Mouse (Mus musculus) layer of hippocampus, adult 9-10 months (tissue): Measurements from ENCODE around the gene Gm20388.
"Not testable (repeated sequence)": the region's sequence is repeated elsewhere in the genome, so short reads cannot be mapped to it uniquely, and the experiment has no call there.

ENCODE experiments used
- DNase-seq: peaks from one replicate; pipeline ENCODE4 v3.0.0; 2022; ENCODE audit warnings: low spot score

Gm20388 gene

DNA sequence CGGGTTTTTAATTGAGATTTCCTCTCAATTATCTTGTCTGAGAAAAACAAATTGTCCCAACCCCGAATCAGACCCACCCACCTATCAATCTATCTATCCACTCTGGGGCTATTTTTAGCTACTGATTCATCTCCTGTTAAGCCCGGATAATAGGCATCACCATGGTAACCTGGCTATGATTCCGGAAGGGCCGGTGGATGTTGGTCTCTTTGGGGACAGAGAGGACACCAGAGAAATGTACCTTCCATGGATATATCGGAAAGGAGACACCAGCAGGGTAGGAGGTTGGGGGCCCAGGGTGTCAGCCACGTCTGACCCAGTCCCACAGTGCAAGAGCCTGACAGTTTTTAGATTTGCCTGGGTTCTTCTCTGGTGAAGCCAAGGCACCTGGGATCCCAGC, 3224.8 kb downstream of the Gm20388 start:
- no peak for DNase-seq

DNA sequence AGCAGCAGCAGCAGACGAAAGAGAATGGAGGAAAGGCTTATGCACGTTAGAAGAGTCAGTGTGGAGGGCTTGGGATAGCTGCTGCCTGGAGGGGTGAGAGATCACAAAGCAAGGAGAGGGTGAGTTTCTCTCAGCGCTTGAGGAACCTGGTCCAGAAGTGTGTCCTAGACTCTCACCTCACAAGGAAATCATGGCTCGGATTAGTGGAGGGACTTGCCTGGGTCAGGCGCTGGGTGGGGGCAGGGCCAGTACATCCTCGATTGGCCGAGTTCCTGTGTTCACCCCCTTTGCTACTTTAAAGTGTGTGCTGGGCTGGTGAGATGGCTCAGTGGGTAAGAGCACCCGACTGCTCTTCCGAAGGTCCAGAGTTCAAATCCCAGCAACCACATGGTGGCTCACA, 3225.2 kb downstream of the Gm20388 start:
- DNase-seq: no peak

DNA sequence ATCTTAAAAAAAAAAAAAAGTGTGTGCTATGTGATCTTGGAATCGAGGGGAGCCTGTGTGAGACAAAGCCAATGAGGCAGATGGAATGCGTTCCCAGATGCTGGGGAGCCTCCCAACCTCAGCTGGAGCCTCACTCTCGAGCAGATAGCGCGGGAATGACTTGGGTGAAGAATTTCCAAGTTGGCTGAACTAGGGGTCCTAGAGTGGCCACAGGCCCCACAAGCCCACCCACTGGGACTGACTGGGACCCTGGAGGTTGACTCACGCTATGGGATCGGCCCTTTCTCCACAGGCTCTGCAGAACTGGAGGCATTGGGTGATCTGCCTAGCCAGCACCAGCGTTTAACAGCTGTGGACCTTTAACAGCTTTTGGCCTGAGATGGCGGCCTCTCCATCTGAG, 3225.6 kb downstream of the Gm20388 start:
- DNase-seq: no peak

DNA sequence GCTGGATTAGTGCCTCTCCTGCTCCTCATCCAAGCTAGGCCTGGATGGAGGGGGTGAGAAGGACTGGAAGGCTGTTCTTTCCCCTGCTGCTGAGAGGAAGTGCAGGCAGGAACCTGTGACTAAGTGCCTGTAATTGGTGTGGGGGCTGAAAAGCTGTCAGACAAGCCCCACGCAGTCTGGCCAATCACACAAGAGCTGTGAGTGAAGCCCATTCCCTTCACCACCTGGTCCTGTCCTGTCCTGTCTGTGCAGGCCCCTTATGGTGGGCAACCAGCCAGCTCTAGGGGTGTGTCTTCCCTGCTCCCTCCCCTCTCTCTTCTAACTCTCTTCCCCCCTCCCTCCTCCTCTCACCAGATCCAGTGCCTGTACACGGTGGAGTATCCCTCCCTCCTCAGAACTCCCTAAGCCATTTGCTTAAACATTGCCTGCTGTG, 3227.0 kb downstream of the Gm20388 start:
- no peak for DNase-seq

DNA sequence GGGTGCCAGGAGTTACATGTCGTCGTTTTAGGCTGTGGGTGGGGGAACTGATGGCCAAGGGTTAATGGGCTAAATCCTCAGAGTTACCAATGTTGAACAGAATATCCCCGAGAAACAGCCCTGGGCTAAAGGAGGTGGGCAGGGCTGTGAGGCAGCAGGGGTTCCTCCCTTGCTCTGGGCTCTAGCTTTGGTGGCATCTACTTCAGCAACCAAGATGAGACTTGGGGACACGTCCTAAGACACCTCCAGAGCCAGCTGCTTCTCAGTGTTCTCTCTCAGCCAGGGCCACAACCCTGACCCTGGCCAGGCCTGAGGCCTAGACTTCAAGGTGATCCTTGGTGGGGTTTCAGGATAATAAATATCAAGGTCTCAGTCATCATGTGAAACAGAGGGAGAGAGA, 3228.1 kb downstream of the Gm20388 start:
- DNase-seq: no peak

DNA sequence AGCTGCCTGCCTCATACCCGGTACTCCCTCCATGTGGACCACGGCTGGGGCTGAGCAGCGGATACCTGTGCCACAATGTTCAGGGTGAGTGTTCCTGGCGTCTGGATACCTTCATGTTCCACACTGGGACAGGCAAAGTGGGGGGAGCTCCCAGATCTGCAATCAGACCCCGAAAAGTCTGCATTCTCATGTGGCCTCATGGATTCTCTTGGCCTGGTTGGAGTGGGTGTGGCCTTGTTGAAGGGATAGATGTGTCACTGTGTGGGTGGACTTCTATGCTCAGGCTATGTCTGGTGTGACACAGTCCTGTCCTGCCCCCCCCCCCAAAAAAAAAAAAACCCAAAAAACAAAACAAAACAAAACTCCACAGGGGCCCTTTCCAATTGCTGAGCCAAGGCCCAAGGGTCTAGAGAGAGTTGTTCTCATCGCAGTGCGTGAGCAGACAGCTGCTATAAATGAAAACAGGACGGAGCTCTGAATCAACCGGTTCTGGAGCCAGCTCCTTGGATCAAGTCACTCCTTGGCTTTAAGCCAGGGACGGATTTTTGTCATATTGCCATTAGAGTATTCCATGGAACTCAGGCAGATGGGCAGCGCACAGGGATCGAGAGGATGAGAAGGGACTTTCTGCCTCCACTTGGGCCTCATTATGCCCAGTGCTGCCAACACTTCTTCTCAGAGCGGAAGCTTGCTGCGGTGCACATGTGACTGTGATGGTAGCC, 3231.3 kb downstream of the Gm20388 start:
- peak; percentile 56 for DNase-seq

DNA sequence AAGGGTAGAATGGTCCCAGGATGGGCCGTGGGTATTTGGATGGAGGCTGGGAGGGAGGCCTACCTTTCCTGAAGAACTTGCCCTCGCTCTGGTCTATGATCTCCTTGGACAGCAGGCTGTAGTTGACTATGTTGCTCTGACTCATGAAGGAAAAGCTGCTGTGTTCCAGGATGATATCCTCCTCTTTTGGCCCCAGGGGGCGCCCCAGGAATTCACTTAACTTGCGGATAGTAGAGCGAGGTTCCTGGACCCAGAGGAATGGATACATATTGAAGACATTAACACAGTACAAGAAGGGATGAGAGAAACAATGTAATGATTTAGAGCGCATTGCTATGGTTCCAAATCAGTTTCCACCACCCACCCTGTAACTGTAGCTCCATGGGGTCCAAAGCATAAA, 3234.6 kb downstream of the Gm20388 start:
- no peak for DNase-seq

DNA sequence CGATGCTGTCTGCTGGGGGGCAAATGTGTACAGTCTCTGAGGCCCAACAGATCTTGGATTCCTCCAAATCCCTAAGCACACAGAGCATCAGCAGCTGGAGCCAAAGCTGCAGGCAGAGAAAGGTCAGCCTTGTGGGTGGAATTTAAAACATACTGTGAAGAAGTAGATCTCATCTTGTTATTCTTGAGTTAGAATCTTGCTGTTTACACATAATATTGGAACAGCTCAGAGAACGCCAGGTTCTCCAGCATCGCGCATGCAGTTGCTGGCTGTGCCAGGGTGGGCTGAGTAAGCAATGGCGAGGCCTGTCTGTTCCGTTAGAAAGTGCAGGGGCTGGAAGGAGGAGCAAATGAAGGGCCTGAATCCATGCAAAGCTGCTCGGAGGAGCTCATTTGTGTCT, 3235.7 kb downstream of the Gm20388 start:
- DNase-seq: no peak

DNA sequence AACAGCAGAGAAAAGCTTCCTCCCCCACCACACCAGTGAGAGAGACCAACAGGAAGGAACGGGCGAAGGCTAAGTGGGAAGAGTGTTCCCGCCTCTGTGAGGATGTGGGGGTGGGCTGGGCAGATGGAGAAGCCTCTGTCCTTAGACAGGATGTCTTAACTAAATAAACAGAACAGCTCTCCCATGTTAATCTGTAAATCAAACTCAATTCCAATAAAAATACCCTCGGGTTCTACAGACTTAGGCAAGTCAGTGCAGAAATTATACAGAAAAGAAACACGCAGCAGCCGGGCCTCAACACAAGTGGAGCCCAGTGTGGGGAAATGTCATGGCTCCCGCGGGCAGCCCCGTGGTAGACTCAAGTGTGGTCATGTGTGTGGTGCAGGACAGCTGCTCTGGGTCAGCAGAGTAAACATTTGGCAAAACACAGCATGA, 3240.1 kb downstream of the Gm20388 start:
- no peak for DNase-seq

DNA sequence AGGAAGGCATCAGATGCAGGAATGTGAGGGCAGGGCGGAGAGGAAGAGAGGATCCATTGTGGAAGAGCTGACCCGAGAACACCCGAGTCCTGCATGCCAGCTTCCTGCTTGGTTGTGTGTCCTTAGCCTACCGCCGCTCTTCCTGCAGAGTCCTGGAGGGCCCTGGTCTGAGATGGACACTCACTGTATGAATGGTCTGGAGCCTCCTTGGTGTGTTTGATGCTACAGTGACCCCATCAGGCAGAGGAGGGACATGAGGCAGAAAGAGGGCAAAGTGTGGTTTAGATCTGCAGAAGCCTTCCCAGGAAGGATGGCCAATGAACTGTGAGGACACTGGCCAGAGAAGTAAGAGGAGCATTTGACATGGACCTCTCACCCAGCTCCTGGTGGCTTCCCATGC, 3244.5 kb downstream of the Gm20388 start:
- no peak for DNase-seq

DNA sequence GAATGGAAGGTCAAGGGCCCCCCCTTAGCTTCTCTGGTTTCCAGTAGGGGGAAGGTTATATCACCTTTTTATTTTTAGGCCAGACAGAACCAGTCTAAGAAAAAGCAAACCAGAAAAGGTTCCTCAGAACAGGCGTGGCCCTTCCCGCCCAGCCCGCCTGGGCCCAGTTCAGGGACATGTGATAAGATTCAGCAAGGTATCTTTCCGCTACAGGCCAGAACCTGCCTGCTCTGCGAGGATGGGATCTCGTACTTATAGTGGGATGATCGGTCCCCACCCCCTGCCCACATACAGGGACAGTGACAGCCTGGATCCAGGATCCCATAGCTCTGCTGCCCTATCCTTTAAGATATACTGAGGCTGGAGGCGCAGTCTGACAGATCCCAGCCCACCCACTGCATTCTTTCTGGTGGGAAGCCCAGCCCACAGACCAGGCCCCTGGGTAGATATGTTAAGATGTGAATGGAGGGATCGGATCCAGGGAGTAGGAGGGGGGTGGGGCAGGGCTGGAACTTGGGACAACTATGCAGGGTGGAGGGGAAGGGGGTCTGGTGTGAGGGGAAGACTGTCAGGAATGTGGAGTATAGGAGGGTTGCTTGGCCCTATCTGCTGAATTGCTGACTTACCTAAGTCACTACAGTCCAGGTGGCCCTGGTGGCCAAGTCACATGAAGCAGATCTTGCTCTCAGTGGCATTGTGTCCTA, 3245.6 kb downstream of the Gm20388 start:
- DNase-seq: no peak

DNA sequence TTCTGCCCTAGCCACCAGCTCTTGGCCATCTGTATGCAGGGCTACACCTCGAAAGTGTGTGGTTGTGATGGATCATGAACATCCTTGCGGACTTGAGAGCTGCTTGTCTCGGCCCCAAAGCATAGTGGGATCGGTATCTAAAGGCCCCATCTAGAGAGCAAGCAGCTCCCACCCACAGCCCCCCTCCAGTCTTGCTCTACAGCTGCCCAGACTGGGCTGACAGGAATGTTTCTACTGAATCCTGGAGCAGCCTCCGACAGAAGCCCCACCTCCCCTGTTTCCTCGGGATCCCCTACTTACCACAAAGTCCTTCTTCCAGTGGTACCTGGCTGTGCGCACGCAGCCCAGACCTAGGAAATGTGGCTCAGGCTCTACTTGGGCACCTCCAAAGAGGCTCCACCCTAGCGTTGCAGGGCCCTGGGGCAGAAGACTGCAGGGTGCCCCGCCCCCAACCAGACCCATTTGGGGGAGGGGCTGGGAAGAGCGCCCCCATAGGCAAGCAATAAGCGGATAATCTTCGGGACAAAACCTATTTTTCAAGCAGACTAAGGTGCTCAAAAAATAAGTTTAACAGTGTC, 3247.3 kb downstream of the Gm20388 start, which contains the start of gene Sult5a1:
TSS of gene Sult5a1 (minus strand) at position 428 of the 578 bp plus-strand sequence.
- DNase-seq: no peak

DNA sequence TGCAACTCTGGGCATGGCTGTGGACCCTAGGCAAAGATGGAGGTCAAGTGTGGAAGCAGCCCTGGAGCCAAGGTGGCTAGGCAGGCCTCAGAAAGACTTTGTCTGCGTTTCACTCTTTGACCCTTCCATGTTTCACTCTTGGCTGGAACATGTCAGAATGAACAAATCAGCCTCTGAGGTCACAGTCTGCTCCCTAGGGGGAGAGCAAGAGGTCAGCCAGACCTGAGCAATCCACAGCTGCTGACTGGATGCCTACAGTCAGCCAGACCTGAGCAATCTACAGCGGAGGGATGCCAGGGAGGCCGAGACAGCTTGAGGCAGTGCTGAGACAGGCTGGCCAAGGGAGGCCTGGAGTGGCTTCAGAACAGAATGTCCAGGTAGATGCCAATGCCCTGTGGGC, 3270.8 kb downstream of the Gm20388 start:
- no peak for DNase-seq

DNA sequence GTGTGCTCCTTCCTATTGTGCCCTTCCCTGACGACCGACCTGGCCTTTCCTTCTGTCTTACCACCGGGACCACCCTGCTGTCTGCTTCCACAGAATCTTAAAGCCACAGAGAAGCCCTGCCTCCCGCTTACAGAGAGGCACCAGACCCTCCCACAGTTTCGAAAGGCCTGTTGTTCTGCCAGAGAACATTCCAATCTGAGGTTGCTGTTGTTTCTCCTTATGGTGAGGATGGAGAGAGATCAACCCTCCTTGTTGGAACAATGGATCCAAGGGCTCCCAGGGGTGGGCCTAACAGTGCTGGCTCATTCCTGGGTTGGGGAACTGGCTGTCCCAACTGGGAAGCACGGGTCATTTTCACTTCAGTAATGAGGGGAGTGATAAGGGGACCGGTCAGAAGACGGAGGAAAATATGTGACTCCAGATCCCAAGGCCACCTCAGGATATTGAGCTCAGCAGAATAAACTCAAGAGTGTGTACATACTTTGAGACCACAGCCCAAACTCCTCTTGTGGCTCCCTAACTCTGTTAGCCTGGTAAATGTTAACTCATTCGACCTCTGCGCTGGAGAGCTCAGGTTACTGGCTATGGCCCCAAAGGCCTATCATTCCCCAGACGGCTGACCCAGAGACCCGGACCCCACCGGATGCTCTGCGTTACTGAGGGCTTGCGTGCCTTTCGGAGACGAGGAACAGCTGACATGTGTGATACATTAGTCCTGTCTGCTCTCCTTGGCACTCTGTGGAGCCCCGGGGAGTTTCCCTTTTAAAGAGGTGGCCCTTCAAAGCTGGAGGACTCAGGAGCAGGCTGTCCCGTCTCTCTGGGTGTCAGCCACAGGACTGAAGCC, 3275.1 kb downstream of the Gm20388 start, which contains the start of gene Dpep1:
TSS of gene Dpep1 (plus strand) at position 677 of the 844 bp plus-strand sequence.
- DNase-seq: no peak

DNA sequence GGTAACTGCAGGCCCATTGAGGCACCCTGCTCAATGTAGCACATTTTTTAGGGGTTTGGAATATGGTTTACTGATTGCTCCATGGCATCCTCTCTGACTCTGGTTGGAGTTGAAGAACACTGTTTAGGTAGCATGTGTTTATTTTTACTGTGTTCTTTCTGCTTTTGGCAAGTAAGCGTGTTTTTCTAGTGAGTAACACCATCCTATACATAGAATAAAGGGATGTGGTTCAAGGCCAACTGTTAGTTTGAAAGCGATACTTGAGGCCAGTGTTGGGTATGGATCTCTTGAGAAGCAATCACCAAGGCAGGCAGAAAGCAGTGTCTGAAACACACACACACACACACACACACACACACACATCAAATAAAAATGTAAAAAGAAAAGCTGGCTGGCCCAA, 3277.4 kb downstream of the Gm20388 start:
- no peak for DNase-seq

DNA sequence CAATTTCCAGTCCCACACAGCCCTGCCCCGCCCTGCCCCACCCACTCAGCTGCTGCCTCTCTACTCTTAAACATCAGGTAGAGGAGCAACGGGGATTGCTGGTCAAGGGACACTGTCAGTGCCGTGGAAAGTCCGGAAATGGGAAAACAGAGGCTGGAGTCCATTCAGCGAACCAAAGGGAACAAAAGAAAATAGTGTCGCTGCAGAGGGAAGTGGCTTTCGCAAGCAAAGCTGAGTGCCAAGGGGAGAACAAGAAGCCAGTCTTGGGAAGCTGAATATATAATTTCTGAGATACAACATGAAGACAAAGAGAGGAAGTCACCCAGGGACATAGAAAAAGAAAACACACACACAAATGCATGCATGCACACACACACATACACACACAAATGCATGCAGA, 3278.2 kb downstream of the Gm20388 start:
- DNase-seq: no peak

DNA sequence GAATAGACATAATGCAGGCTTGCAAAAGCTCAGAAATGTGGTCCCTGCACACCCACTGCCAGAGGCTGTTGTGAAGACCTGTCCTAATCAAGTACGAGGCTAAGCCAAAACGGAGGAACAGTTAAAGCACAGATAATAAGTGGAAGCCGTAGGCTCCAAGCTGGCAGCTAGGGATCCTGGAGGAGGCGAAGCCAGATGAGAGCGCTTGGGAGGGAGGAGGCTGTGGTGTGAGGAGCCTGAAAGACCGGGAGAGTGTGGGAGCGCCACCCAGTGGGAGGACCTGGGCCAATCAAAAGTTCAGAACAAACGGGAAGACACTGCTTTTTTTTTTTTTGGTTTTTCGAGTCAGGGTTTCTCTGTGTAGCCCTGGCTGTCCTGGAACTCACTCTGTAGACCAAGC, 3280.0 kb downstream of the Gm20388 start:
- DNase-seq: peak; percentile 63

DNA sequence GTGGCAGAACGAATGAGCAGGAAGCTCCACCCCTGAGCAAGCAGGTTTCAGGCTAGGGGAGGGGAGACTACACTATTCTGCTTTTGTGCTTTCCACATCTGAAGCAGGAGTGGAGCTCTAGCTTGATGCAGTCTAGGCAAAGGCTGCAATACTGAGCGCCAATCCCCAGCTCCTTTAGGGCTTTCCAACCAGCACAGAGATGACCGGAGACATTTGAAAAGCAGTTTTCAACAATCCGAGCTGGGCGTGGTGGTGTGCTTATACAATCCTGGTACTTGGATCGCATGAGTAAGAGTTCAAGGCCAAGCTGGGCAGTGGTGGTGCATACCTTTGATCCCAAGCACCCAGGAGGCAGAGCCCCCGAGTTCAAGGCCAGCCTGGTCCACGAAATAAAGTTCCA, 3281.3 kb downstream of the Gm20388 start:
- DNase-seq: no peak

DNA sequence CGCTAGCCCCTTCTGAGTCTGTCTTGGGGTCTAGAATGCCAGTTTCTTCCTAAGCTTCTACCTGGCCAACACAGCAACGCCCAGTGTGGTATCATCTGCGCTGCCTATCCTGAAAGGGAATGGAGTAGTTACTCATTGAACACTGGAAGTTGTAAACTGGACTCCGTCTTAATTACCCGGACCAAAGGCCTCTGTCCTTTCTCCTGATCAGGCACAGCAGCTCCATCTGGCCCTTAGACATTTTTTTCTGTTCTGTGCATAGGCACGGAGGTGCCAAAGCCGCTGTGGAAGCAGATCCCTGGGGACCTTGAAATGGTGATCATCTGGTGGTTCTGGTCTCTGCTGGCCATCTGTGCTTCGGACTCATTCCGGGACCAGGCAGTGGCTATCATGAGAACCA, 3283.1 kb downstream of the Gm20388 start:
- no peak for DNase-seq

DNA sequence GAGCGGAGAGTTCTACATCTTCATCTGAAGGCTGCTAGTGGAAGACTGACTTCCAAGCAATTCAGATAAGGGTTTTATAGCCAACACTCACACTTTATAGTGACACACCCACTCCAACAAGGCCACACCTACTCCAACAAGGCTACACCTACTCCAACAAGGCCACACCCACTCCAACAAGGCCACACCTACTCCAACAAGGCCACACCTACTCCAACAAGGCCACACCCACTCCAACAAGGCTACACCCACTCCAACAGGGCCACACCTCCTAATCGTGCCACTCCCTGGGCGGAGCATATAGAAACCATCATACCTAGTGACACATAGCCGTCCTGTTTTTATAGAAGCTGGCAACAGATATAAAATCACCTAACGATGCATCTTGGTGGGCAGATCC, 3286.4 kb downstream of the Gm20388 start:
- DNase-seq: not testable (repeated sequence)

DNA sequence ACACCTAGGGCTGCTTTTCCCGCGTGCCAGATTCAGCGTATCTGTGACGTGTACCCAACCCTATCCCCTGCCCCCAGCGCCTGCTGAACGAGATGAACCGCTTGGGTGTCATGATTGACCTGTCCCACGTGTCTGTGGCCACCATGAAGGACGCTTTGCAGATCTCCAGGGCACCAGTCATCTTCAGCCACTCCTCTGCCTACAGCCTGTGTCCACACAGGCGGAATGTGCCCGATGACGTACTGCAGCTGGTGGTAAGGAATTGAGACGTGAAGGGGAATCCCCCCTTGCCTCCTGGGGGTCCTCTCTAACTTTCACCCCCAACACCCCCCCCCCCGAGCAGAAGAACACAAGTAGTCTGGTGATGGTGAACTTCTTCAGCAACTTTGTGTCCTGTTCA, 3289.2 kb downstream of the Gm20388 start:
- DNase-seq: no peak

DNA sequence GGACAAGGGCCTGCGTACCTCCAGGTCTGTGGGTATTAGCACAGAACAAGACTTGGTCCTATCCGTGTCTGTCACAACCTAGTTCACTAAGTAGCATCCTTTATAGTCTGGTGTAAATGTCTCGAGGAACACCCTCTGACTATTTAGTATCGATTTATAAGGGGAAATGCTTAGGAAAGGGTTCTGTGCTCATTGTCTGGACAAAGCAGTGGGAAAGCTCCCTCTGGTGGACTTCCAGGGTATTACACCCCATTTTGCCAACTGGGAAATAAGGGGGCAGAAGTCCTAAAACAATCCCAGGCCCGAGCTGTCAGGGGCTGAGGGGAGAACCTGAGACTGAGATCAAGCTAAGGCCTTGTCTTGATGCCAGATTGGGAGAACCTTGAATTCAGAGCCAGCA, 3291.6 kb downstream of the Gm20388 start:
- DNase-seq: peak; percentile 38
